Mouse (Mus musculus) liver, adult 2 months (tissue): ENCODE measurements at regions not wholly inside any gene's neighbourhood (a gene's known extent, or its start where the extent isn't known, plus 50 kb on each side); places are given as distances from the start of the nearest gene placed in this dataset.

Experiments
- DNase-seq: peaks from one replicate; pipeline ENCODE4 v3.0.0-alpha.2; 2011; ENCODE audit warnings: low read depth, low spot score; ENCODE audit errors: extremely low read depth
- H3K27ac ChIP-seq: fragments of 200-500 bp; replicated peaks from 2 replicates; pipeline ENCODE4 v1.5.1; 2012; ENCODE audit warnings: low read depth, mild to moderate bottlenecking, control low read depth, inconsistent platforms, low read length; ENCODE audit not compliant: insufficient read depth
- H3K27me3 ChIP-seq: fragments of 200-500 bp; 2 replicates; pipeline ENCODE4 v1.6.1; 2012; ENCODE audit warnings: mild to moderate bottlenecking, moderate library complexity, low read length, inconsistent platforms; ENCODE audit not compliant: control insufficient read depth, insufficient read depth
- H3K36me3 ChIP-seq: fragments of 200-500 bp; 2 replicates; pipeline ENCODE4 v1.6.1; 2012; ENCODE audit warnings: low read length, inconsistent platforms; ENCODE audit not compliant: control insufficient read depth, insufficient read depth
- H3K4me1 ChIP-seq: fragments of 200-500 bp; 2 replicates; pipeline ENCODE4 v1.6.1; 2011; ENCODE audit warnings: low read length; ENCODE audit not compliant: control insufficient read depth, insufficient read depth
- H3K4me3 ChIP-seq: fragments of 200-500 bp; 2 replicates; pipeline ENCODE4 v1.5.1; 2011; ENCODE audit warnings: low read depth, mild to moderate bottlenecking, control low read depth, low read length, moderate library complexity; ENCODE audit not compliant: insufficient read depth
- H3K79me2 ChIP-seq: fragments of 200-500 bp; 2 replicates; pipeline ENCODE4 v1.6.1; 2012; ENCODE audit warnings: inconsistent platforms, mild to moderate bottlenecking, low read length, moderate library complexity; ENCODE audit not compliant: control insufficient read depth, insufficient read depth
- H3K9ac ChIP-seq: fragments of 200-500 bp; 2 replicates; pipeline ENCODE4 v1.6.1; 2012; ENCODE audit warnings: low read depth, mild to moderate bottlenecking, control low read depth, inconsistent platforms, low read length
- CTCF ChIP-seq: fragments of 200-500 bp; IDR thresholded peaks from 2 replicates; pipeline ENCODE4 v1.5.1; 2011; ENCODE audit warnings: low read depth, low read length, control low read depth
- POLR2A ChIP-seq: fragments of 200-500 bp; IDR thresholded peaks from 2 replicates; pipeline ENCODE4 v1.6.1; 2011; ENCODE audit warnings: low read length, control low read depth; ENCODE audit not compliant: insufficient read depth; ENCODE audit errors: extremely low read depth
- WGBS: fragments of 180-500 bp; shearing (Covaris S2); methylation state at CpG from one replicate; pipeline ENCODE4 v1.1.7; 2018; 5-methylcytosine and 5-hydroxymethylcytosine counted together

- peaks cover 4% of the 10 kb centered on the region; the same call in 1 of the 2 replicates for H3K4me1 ChIP-seq
- DNase-seq = no peak
- no peaks in the 10 kb centered on the region for H3K27me3 ChIP-seq
- H3K4me3 ChIP-seq = no peak overlapping the region
- H3K27ac ChIP-seq = no peak overlapping the region
- no peak for TF ChIP-seq CTCF
- no peak for TF ChIP-seq POLR2A
- no peaks in the 10 kb centered on the region for H3K79me2 ChIP-seq
- no peaks in the 10 kb centered on the region for H3K36me3 ChIP-seq
- 86% methylated on average over 2 of the region's 2 CpGs for WGBS
- no peak overlapping the region for H3K9ac ChIP-seq
Measured at GRCm38 (mm10) chr2:167751585-167751984, 62.0 kb upstream of the Tmem189 start.

- Histone ChIP-seq H3K27me3 (no peaks in the 10 kb centered on the region), H3K4me1 (peaks cover 4% of the 10 kb centered on the region; the same call in 1 of the 2 replicates), H3K4me3 (no peak overlapping the region), H3K27ac (no peak overlapping the region), H3K79me2 (no peaks in the 10 kb centered on the region), H3K9ac (no peak overlapping the region), H3K36me3 (no peaks in the 10 kb centered on the region)
- WGBS = 95% methylated on average over 6 of the region's 6 CpGs
- TF ChIP-seq CTCF (no peak), POLR2A (no peak)
- no peak for DNase-seq
Measured at GRCm38 (mm10) chr2:167748297-167748696, 58.7 kb upstream of the Tmem189 start.

- Histone ChIP-seq H3K27me3 (no peaks in the 10 kb centered on the region), H3K27ac (no peak overlapping the region), H3K79me2 (no peaks in the 10 kb centered on the region), H3K36me3 (no peaks in the 10 kb centered on the region), H3K9ac (no peak overlapping the region), H3K4me1 (no peaks in the 10 kb centered on the region), H3K4me3 (no peak overlapping the region)
- no peak for TF ChIP-seq POLR2A
- no peak for TF ChIP-seq CTCF
- no peak for DNase-seq
- WGBS = 89% methylated on average over 13 of the region's 13 CpGs
Measured at GRCm38 (mm10) chr2:167747164-167747843, 57.7 kb upstream of the Tmem189 start.

GRCm38 (mm10) chr2:167746344-167746743 is 56.7 kb upstream of the Tmem189 start:
- Histone ChIP-seq H3K4me1 (no peaks in the 10 kb centered on the region), H3K4me3 (no peak overlapping the region), H3K9ac (no peak overlapping the region), H3K27ac (no peak overlapping the region), H3K36me3 (no peaks in the 10 kb centered on the region), H3K79me2 (no peaks in the 10 kb centered on the region), H3K27me3 (no peaks in the 10 kb centered on the region)
- DNase-seq = no peak
- TF ChIP-seq POLR2A (no peak), CTCF (no peak)
- WGBS = 97% methylated on average over 4 of the region's 4 CpGs

- 94% methylated on average over 6 of the region's 6 CpGs for WGBS
- no peak overlapping the region for H3K27ac ChIP-seq
- DNase-seq = no peak
- no peak overlapping the region for H3K9ac ChIP-seq
- H3K4me1 ChIP-seq = no peaks in the 10 kb centered on the region; the same call in 1 of the 2 replicates
- H3K79me2 ChIP-seq = no peaks in the 10 kb centered on the region
- no peaks in the 10 kb centered on the region for H3K27me3 ChIP-seq
- H3K36me3 ChIP-seq = no peaks in the 10 kb centered on the region
- no peak overlapping the region for H3K4me3 ChIP-seq
- no peak for TF ChIP-seq CTCF
- TF ChIP-seq POLR2A = no peak
Measured at GRCm38 (mm10) chr2:167745409-167745808, 55.8 kb upstream of the Tmem189 start.

- Histone ChIP-seq H3K4me1 (no peaks in the 10 kb centered on the region; the same call in 1 of the 2 replicates), H3K4me3 (no peak overlapping the region), H3K79me2 (no peaks in the 10 kb centered on the region), H3K9ac (no peak overlapping the region), H3K27me3 (no peaks in the 10 kb centered on the region), H3K36me3 (no peaks in the 10 kb centered on the region), H3K27ac (no peak overlapping the region)
- WGBS = 38% methylated on average over 1 of the region's 1 CpGs
- TF ChIP-seq CTCF = no peak
- peak; percentile 64 for DNase-seq
Measured at GRCm38 (mm10) chr2:167744080-167744479, 54.5 kb upstream of the Tmem189 start.
